Mouse (Mus musculus) layer of hippocampus, adult 18-20 months (tissue): ENCODE measurements around the gene Bhlhe23. TPM values are rescaled to one million over a fixed set of nuclear protein-coding genes. Genes with fewer than 3 reads are reported as not detected.

Experiments
- DNase-seq, 2 experiments: peaks; one replicate each; pipeline ENCODE4 v3.0.0; 2022; ENCODE audit warnings: low spot score in 2 of 2
- total RNA-seq, 2 experiments: library from RNA; stranded (reverse); gene quantifications; 2 replicates each; pipeline ENCODE4 v1.2.3; 2021

The Bhlhe23 gene
- total RNA-seq, 2 experiments from 2014 or later: not detected

DNA sequence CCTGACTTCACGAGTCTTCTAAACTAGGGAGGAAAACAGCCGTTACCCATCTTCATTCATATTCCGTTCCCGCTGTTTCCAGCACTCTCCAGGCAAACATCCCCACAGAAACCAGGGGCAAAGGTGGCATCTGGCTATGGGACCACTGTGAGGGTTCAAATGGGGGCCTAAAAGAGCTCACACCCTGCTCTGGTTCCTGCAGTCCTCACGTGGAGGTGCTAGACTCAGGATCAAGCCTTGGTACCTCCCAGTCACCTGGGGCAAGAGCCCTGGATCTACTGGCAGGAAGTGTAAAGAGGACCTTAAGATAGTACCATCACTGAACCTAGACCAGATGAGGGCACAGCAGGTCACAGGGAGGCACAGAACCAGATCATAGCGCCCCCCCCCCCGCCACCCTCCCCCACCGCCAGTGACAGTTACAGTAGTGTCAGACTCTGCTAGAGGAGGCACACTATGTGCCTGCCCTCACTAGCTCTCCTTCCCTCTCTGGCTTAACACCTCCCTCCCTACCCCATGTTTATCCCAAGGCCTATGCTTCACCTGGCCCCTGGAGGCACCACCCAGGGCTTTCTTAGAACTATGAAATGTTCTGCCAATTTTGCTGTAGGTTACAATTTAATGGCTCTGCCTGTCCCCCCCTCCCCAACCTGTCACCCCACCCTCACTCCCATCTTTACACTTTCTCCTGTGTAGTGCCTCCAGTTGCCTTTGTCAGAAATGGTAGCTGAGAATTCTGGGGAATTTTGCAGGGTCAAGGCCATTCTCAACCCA is 50.7 kb downstream of the Bhlhe23 start:
- no peak for DNase-seq

DNA sequence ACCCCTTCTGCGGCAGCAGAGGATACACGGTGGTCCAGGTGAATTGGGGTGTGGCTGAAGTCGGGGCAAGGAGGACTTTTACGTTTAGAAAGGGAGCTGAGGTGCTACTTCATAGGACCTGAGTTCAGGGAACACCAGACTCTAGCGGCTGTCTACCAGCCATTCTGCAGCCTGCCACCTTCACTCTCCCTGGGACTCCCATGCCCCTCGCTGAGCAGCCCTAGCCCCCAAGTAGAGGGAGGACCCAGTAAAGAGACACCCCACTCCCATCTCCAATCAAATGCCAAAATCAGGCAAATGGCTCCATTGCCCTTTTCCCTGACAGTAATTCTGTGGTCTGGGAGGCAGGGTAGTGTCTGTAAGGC is 51.3 kb downstream of the Bhlhe23 start:
- DNase-seq: no peak

DNA sequence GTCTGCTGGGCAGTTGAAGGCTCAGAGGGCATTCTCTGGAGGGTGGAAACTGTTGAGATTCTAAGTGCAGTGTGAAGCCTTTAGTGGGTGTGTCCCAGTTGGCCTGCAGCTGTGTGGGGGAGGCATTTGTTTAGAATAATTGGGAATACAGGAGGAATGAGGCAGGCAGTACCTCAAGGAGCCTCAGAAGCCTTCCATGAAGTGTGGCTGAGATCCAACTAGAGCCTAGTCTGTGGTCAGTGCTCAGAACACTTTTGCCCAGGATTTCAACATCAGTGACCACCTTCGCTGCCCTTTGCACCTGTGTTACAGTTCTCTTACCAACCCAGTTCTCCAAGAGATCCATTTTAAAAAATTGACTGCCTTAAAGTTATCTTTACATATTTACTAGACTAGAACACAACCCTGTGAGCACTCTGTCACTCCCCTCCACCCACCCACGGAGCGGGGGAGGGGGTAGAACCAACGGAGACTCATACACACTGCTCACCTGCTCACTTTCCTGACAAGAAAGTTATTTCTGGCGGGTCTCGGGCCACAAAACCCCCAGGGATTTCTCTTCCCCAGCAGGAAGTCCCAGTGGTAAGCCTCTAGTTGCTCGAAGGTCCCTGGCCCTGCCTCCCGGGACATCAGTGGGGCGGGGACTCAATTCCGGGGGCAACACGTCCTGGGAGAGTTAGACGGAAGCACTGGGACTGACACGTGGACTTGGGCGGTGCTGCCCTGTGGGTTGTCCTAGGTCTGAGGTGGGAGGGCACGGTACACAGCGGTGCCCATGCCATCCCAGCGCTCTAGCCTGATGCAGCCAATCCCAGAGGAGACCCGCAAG is 51.9 kb downstream of the Bhlhe23 start, which contains the start of gene Slc17a9:
Gene Slc17a9, plus strand, starts transcription at position 679 of the 829 bp plus-strand sequence.
- DNase-seq: no peak

Other genes starting within 250 kb of the Bhlhe23 start
- gene Mrgbp, start 195.6 kb downstream of the Bhlhe23 start, total RNA-seq: 10 to 100 TPM; 19.5 to 20.1 TPM
- 10 to 100 TPM; 35.5 to 37.1 TPM for gene Ogfr, start 187.7 kb downstream of the Bhlhe23 start, total RNA-seq
- 1 to 10 TPM; 5.8 to 6.7 TPM for gene Col9a3, start 179.1 kb downstream of the Bhlhe23 start, total RNA-seq
- gene Tcfl5, start 134.2 kb downstream of the Bhlhe23 start, total RNA-seq: under 1 TPM; 0.18 to 0.25 TPM
- gene Dido1, start 66.9 kb downstream of the Bhlhe23 start, total RNA-seq: 10 to 100 TPM; 53.2 to 54.6 TPM
- gene Gid8, start 66.8 kb downstream of the Bhlhe23 start, total RNA-seq: 10 to 100 TPM; 58.6 to 61.5 TPM
- gene Slc17a9, start 51.6 kb downstream of the Bhlhe23 start, total RNA-seq: under 1 TPM; 0.27 to 0.48 TPM
- gene Ythdf1, start 144.0 kb upstream of the Bhlhe23 start, total RNA-seq: 10 to 100 TPM; 50.9 to 55.6 TPM
- under 1 TPM; 0.27 to 0.28 TPM for gene Birc7, start 152.1 kb upstream of the Bhlhe23 start, total RNA-seq
- 10 to 100 TPM; 52.7 to 54.2 TPM for gene Nkain4, start 177.8 kb upstream of the Bhlhe23 start, total RNA-seq
- 100 to 1,000 TPM; 127 to 135 TPM for gene Arfgap1, start 190.3 kb upstream of the Bhlhe23 start, total RNA-seq
- 1 to 10 TPM; 1.9 to 2.1 TPM for gene Col20a1, start 209.6 kb upstream of the Bhlhe23 start, total RNA-seq